Mouse (Mus musculus): ENCODE measurements at regions not wholly inside any gene's neighbourhood (a gene's known extent, or its start where the extent isn't known, plus 50 kb on each side); places are given as distances from the start of the nearest gene placed in this dataset.

GRCm38 (mm10) chr11:117062772-117063499 is 52.0 kb upstream of the Sec14l1 start:
- TF ChIP-seq CTCF (IDR thresholded peaks at IDR 0.05; ENCODE audit: extremely low read depth, insufficient read depth, low read length) (no peak), POLR2A (IDR thresholded peaks at IDR 0.05; ENCODE audit: extremely low read depth, insufficient read depth, low read length) (no peak)

All from cortical plate, adult 2 months (tissue).